ENCODE assay signal across 9 mouse cellular contexts in genomic region chr11:116580711-116581375, GRCm38 (mm10). TPM values are rescaled to one million over a fixed set of nuclear protein-coding genes. Genes with fewer than 3 reads are reported as not detected.
DNase-seq lines count a peak whose midpoint lies in the region; ATAC-seq lines count a peak whose summit lies in the region.
"Had no signal": no experiment of that assay in that cellular context is flagged by ENCODE, and none has a peak within 500 bp of the region (broad histone marks: within the 10 kb centered on the region; RNA-seq: fewer than 3 reads in every experiment).

No protein-coding gene starts in this region.

- peak overlapping the region; percentile 93 for H3K9ac ChIP-seq in forebrain, embryonic 12.5 days
- peak overlapping the region; percentile 92 for H3K9ac ChIP-seq in hindbrain, embryonic 12.5 days

- peak overlapping the region; percentile 91 for H3K27ac ChIP-seq in forebrain, embryonic 12.5 days
- peak overlapping the region; percentile 93 for H3K27ac ChIP-seq in hindbrain, embryonic 12.5 days

- H3K4me3 ChIP-seq in forebrain, embryonic 12.5 days (replicated peaks) = peak overlapping the region; percentile 95
- peak overlapping the region; percentile 96 for H3K4me3 ChIP-seq in hindbrain, embryonic 12.5 days
- H3K4me3 ChIP-seq in megakaryocyte, embryonic 14.5 days (replicated peaks) = peak overlapping the region; percentile 98

- under 1% methylated on average over 81 of the region's 91 CpGs for WGBS in forebrain, embryonic 12.5 days
- under 1% methylated on average over 86 of the region's 91 CpGs for WGBS in hindbrain, embryonic 12.5 days

- peak overlapping the region; percentile 82 for H3K4me2 ChIP-seq in forebrain, embryonic 12.5 days
- peak overlapping the region; percentile 54 for H3K4me2 ChIP-seq in hindbrain, embryonic 12.5 days (replicated peaks)

- peaks cover 39% of the 10 kb centered on the region for H3K4me1 ChIP-seq in forebrain, embryonic 12.5 days
- H3K4me1 ChIP-seq in hindbrain, embryonic 12.5 days = peaks cover 34% of the 10 kb centered on the region
- peaks cover 50% of the 10 kb centered on the region for H3K4me1 ChIP-seq in megakaryocyte, embryonic 14.5 days

- no peaks in the 10 kb centered on the region for H3K36me3 ChIP-seq in forebrain, embryonic 12.5 days (replicated peaks)
- no peaks in the 10 kb centered on the region for H3K36me3 ChIP-seq in hindbrain, embryonic 12.5 days
- peaks cover 33% of the 10 kb centered on the region for H3K36me3 ChIP-seq in megakaryocyte, embryonic 14.5 days (replicated peaks; ENCODE audit: low read length)

- no peaks in the 10 kb centered on the region for H3K9me3 ChIP-seq in forebrain, embryonic 12.5 days
- no peaks in the 10 kb centered on the region for H3K9me3 ChIP-seq in hindbrain, embryonic 12.5 days (replicated peaks)
- no peaks in the 10 kb centered on the region for H3K9me3 ChIP-seq in megakaryocyte, embryonic 14.5 days

- peak; percentile 72 for ATAC-seq in cerebellum, adult (ENCODE audit: insufficient number of reproducible peaks, low FRiP score, low TSS enrichment)
- peak; percentile 71 for ATAC-seq in forebrain, embryonic 12.5 days (ENCODE audit: low FRiP score)
- peak; percentile 78 for ATAC-seq in hindbrain, embryonic 12.5 days (ENCODE audit: low FRiP score)

- intact Hi-C loops in left cerebral cortex, postnatal 25 days (cut with DNase I) = no loop called here

- no peaks in the 10 kb centered on the region for H3K27me3 ChIP-seq in forebrain, embryonic 12.5 days
- no peaks in the 10 kb centered on the region for H3K27me3 ChIP-seq in hindbrain, embryonic 12.5 days
- peaks cover 33% of the 10 kb centered on the region for H3K27me3 ChIP-seq in megakaryocyte, embryonic 14.5 days (replicated peaks)

- DNase-seq in NIH3T3 (ENCODE audit: low read depth) = peak; percentile 65
- DNase-seq in left cerebral cortex, postnatal 25 days (ENCODE audit: low spot score in 2 of 2) = peak; percentile 49 to 66
- DNase-seq in right cerebral cortex, adult 2 months (ENCODE audit: low spot score in 2 of 2) = peak; percentile 48 to 59
- peak; percentile 43 for DNase-seq in urinary bladder, postnatal 14 days (ENCODE audit: low spot score)

RNA-seq across cellular contexts. Expression of gene Ube2o, which starts 0.4 kb away (rescaled TPM):
- polyA plus RNA-seq in forebrain, embryonic 12.5 days (2016; fragmentation: Nextera tagmentation; extraction: Ambion mirVana) = 12.5 and 17.3 TPM in 2 replicates
- 23.6 and 27.6 TPM in 2 replicates for polyA plus RNA-seq in hindbrain, embryonic 12.5 days (2016; fragmentation: Nextera tagmentation; extraction: Ambion mirVana)
- total RNA-seq in left cerebral cortex, postnatal 25 days (2021) = 100 to 1,000 TPM; 117 to 119 TPM
- polyA plus RNA-seq in megakaryocyte, embryonic 14.5 days (2012; ENCODE audit: insufficient read depth, low replicate concordance) = 67.5 and 115 TPM in 2 replicates

RNA-seq across cellular contexts. Expression of gene Aanat, which starts 5.4 kb away (rescaled TPM):
- 0.24 TPM in 1 of 2 replicates, not detected in the other for polyA plus RNA-seq in forebrain, embryonic 12.5 days (2016; fragmentation: Nextera tagmentation; extraction: Ambion mirVana)
- polyA plus RNA-seq in hindbrain, embryonic 12.5 days (2016; fragmentation: Nextera tagmentation; extraction: Ambion mirVana) = 0.15 TPM in 1 of 2 replicates, not detected in the other
- total RNA-seq in left cerebral cortex, postnatal 25 days (2021) = 1 to 10 TPM in 1 of 2 experiments, under 1 TPM in 1; 0.64 to 1.5 TPM
- 0.21 and 2.2 TPM in 2 replicates for polyA plus RNA-seq in megakaryocyte, embryonic 14.5 days (2012; ENCODE audit: insufficient read depth, low replicate concordance)
- polyA plus RNA-seq: large intestine, adult 2 months had no signal

RNA-seq across cellular contexts. Expression of gene Rhbdf2, which starts 46.0 kb away (rescaled TPM):
- 1.4 and 1.9 TPM in 2 replicates for polyA plus RNA-seq in forebrain, embryonic 12.5 days (2016; fragmentation: Nextera tagmentation; extraction: Ambion mirVana)
- 3.7 and 4.5 TPM in 2 replicates for polyA plus RNA-seq in hindbrain, embryonic 12.5 days (2016; fragmentation: Nextera tagmentation; extraction: Ambion mirVana)
- total RNA-seq in left cerebral cortex, postnatal 25 days (2021) = 1 to 10 TPM; 1.3 to 1.4 TPM
- polyA plus RNA-seq in megakaryocyte, embryonic 14.5 days (2012; ENCODE audit: insufficient read depth, low replicate concordance) = 22.9 and 66.2 TPM in 2 replicates

RNA-seq across cellular contexts. Expression of gene Sphk1, which starts 50.1 kb away (rescaled TPM):
- 2.0 and 3.3 TPM in 2 replicates for polyA plus RNA-seq in forebrain, embryonic 12.5 days (2016; fragmentation: Nextera tagmentation; extraction: Ambion mirVana)
- 8.9 and 10.2 TPM in 2 replicates for polyA plus RNA-seq in hindbrain, embryonic 12.5 days (2016; fragmentation: Nextera tagmentation; extraction: Ambion mirVana)
- total RNA-seq in left cerebral cortex, postnatal 25 days (2021) = 1 to 10 TPM; 4.9 to 5.5 TPM
- 0.10 and 3.5 TPM in 2 replicates for polyA plus RNA-seq in megakaryocyte, embryonic 14.5 days (2012; ENCODE audit: insufficient read depth, low replicate concordance)

Comparison
In these comparisons a context has a peak if more than half of its experiments do, and no peak if none do; other contexts are left out.
1. Peak in every context shown above with its lines: DNase-seq, ATAC-seq, H3K4me3 ChIP-seq and H3K27ac ChIP-seq.